Mouse (Mus musculus) testis, adult 2 months (tissue): ENCODE data around the gene Slc30a5. TPM values are rescaled to one million over a fixed set of nuclear protein-coding genes. Genes with fewer than 3 reads are reported as not detected.

Experiments used
- H3K27ac ChIP-seq: fragments of 200-500 bp; 2 replicates; pipeline ENCODE4 v1.5.1; 2012; ENCODE audit warnings: low read depth, low read length; ENCODE audit not compliant: control insufficient read depth, insufficient read depth
- H3K27me3 ChIP-seq: fragments of 200-500 bp; 2 replicates; pipeline ENCODE4 v1.6.1; 2012; ENCODE audit warnings: mild to moderate bottlenecking, low read length, moderate library complexity; ENCODE audit not compliant: control insufficient read depth, insufficient read depth
- H3K36me3 ChIP-seq: fragments of 200-500 bp; 2 replicates; pipeline ENCODE4 v1.6.1; 2012; ENCODE audit warnings: mild to moderate bottlenecking, low read length; ENCODE audit not compliant: control insufficient read depth, insufficient read depth
- H3K4me1 ChIP-seq: fragments of 200-500 bp; 2 replicates; pipeline ENCODE4 v1.6.1; 2012; ENCODE audit warnings: low read length; ENCODE audit not compliant: control insufficient read depth, insufficient read depth
- H3K4me3 ChIP-seq: fragments of 200-500 bp; 2 replicates; pipeline ENCODE4 v1.5.1; 2012; ENCODE audit warnings: low read depth, mild to moderate bottlenecking, low read length, moderate library complexity, mixed read lengths; ENCODE audit not compliant: control insufficient read depth
- CTCF ChIP-seq: fragments of 200-500 bp; IDR thresholded peaks from 2 replicates; pipeline ENCODE4 v1.5.1; 2012; ENCODE audit warnings: low read depth, mild to moderate bottlenecking, inconsistent platforms, low read length, moderate library complexity; ENCODE audit not compliant: control insufficient read depth, insufficient read depth, insufficient replicate concordance
- POLR2A ChIP-seq: fragments of 200-500 bp; IDR thresholded peaks from 2 replicates; pipeline ENCODE4 v1.6.1; 2012; ENCODE audit warnings: low read depth, mild to moderate bottlenecking, inconsistent platforms, low read length, moderate library complexity; ENCODE audit not compliant: control insufficient read depth
- polyA plus RNA-seq: library from polyadenylated mRNA; depleted of rRNA; stranded (reverse); fragments of >200 nt; gene quantifications from 2 replicates; pipeline ENCODE4 v1.2.3, GENCODE M21; 2012; rRNA removed

Gene Slc30a5
- polyA plus RNA-seq: 8.9 and 12.5 TPM in 2 replicates

DNA sequence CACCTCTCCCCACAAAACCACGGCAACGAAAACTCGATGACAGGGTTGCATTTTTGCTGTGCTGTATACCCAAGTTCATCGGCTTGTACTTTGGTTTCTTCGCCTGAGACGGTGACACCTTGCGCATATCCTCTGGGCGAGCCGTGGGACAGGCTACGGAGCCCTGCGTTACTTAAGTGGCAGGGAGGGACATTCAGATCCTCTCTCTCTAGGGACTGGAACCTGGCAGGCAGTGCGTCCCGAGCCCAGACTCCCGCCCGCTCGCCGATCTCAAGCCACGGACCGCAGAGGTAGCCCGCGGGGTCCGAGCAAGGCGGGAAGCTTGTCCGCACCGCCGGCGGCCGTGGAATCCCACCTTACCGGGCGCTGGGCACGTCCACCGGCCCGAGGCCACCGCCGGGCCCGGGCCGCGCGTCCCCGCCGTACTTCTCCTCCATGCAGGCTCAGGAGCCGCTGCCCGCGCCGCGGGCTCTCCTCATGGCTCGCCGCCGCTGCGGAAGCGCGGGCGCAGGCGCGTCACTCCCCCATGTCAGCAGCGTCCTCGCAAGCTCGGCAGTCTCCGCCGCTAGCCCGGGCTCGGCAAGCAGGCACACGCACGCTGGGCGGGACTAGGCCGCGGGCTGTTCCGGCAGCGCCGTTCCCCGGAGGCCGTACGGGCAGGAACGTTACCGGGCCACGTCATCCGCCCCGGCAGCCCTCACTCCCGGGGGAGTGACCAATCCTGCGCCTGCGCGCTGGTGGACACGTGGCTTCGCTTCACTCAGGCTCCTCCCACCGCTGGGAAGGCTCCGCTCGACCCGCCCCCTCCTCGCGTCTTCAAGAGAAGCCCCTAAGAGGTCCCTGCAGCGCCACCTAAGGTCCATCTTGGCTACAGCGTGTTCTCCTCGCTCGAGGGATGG lies at the start of gene Slc30a5:
Gene Slc30a5 (minus strand): TSS at position 687 of the 899 bp plus-strand sequence.
- Histone ChIP-seq H3K27ac (peak within 1 kb of the TSS; percentile 69), H3K4me1 (no peaks in the 10 kb centered on the region; the same call in 1 of the 2 replicates), H3K4me3 (peak within 1 kb of the TSS; percentile 80), H3K27me3 (no peaks in the 10 kb centered on the region), H3K36me3 (no peaks in the 10 kb centered on the region; the same call in 1 of the 2 replicates)
- TF ChIP-seq POLR2A (peak; percentile 93), CTCF (peak; percentile 72; the same call in 1 of the 2 replicates)

DNA sequence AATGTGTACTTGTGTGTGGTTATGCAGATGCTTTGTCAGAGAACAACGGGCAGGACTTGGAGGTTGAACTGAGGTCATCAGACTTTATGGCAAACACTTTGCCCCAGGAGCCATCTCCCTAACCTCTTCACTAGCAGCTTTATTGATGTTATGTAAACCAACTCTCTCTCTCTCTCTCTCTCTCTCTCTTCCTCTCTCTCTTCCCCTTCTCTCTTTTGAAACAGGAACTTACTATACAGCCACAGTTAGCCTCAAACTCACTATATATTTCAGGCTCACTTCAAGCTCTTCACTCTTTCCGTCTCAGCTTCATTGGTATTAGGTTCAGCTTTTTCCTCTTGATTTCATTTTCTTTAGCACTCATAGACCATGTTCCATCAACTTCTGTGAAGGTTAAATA lies 48.7 kb upstream of the Slc30a5 start:
- no peaks in the 10 kb centered on the region for H3K36me3 ChIP-seq
- H3K4me3 ChIP-seq: no peak overlapping the region
- H3K27ac ChIP-seq: no peak overlapping the region
- TF ChIP-seq CTCF: no peak
- no peaks in the 10 kb centered on the region for H3K4me1 ChIP-seq
- no peaks in the 10 kb centered on the region for H3K27me3 ChIP-seq

DNA sequence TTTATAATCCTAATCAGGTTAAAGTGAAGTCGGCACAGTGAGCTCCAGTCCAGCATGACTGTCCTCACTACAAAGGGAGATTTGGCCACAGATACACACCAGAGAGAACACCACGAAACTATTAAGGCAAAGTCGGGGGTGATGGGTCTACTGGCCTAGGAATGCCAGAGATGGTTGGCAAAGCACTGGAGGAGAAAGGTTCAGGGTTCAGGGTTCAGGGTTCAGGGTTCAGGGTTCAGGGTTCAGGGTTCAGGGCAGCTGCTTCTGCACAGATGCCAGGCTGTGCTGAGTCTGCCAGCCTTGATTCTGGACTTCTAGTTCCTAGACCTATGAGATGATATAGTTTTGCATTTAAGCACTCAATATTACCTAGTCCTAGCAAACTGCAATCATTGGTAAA lies 46.6 kb upstream of the Slc30a5 start:
- H3K27ac ChIP-seq: no peak overlapping the region
- no peaks in the 10 kb centered on the region for H3K27me3 ChIP-seq
- H3K36me3 ChIP-seq: no peaks in the 10 kb centered on the region
- no peak overlapping the region for H3K4me3 ChIP-seq
- TF ChIP-seq POLR2A: no peak
- TF ChIP-seq CTCF: no peak
- H3K4me1 ChIP-seq: no peaks in the 10 kb centered on the region

DNA sequence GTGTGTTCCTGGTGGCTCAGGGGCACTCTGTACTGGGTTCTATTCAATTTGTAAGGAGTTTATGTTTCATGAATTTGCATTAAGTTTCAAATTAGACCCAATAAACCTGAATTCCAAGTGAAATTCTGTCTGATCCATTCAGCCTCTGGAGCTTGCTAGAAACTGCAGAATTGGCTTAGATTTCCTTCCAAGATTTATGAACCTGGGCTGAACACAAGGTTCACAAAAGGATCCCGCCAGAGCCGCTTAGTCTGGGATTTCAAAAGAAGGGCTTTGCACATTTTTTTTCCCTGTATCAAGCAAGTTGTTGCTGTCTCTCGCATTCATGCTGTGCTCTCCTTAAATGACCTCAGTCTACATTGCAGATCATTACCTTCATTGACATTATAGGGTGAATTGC lies 46.1 kb upstream of the Slc30a5 start:
- Histone ChIP-seq H3K27me3 (no peaks in the 10 kb centered on the region), H3K27ac (no peak overlapping the region), H3K4me1 (no peaks in the 10 kb centered on the region), H3K36me3 (no peaks in the 10 kb centered on the region), H3K4me3 (no peak overlapping the region)
- TF ChIP-seq CTCF: no peak
- no peak for TF ChIP-seq POLR2A

DNA sequence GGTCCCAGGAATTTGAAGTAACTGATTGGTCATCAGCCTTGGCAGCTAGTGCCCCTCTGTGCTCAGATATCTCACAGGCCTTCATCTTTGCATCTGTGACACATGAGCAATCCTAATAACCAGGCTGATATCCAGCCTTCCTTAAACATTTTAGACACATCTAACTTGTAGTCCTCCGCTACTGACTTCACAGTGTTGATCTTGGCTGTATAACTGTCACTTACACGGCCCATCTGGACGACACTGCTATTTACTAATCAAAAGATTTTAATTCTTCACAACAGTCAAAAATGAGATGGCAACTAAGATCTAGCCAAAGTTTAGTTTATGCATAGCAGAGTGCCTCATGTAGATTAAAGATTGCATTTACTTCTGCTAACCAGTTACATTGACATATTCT lies 45.0 kb upstream of the Slc30a5 start:
- no peaks in the 10 kb centered on the region for H3K27me3 ChIP-seq
- no peaks in the 10 kb centered on the region; the same call in 1 of the 2 replicates for H3K4me1 ChIP-seq
- no peaks in the 10 kb centered on the region for H3K36me3 ChIP-seq
- TF ChIP-seq POLR2A (no peak), CTCF (no peak)
- H3K4me3 ChIP-seq: no peak overlapping the region
- H3K27ac ChIP-seq: no peak overlapping the region

GRCm38 (mm10) chr13:100877703-100878102 lies 44.5 kb upstream of the Slc30a5 start:
- Histone ChIP-seq H3K27ac (no peak overlapping the region), H3K4me3 (no peak overlapping the region), H3K27me3 (no peaks in the 10 kb centered on the region), H3K36me3 (no peaks in the 10 kb centered on the region), H3K4me1 (no peaks in the 10 kb centered on the region; the same call in 1 of the 2 replicates)
- no peak for TF ChIP-seq POLR2A
- no peak for TF ChIP-seq CTCF

- no peaks in the 10 kb centered on the region for H3K27me3 ChIP-seq
- no peak overlapping the region for H3K4me3 ChIP-seq
- H3K27ac ChIP-seq: no peak overlapping the region
- no peaks in the 10 kb centered on the region; the same call in 1 of the 2 replicates for H3K4me1 ChIP-seq
- H3K36me3 ChIP-seq: no peaks in the 10 kb centered on the region
- TF ChIP-seq CTCF (no peak), POLR2A (no peak)
Observed at GRCm38 (mm10) chr13:100875103-100875502, 41.9 kb upstream of the Slc30a5 start.
